Mouse (Mus musculus) heart, embryonic 16.5 days (tissue): Measurements from ENCODE around the gene Slc9a8. TPM values are rescaled to one million over a fixed set of nuclear protein-coding genes. Genes with fewer than 3 reads are reported as not detected.
"Not testable (repeated sequence)": the region's sequence is repeated elsewhere in the genome, so short reads cannot be mapped to it uniquely, and the experiment has no call there.

ENCODE experiments used
- ATAC-seq: fragments of 200-750 bp; cut with Nextera tagmentation; replicated peaks from 2 replicates; pipeline ENCODE4 v1.8.0; 2017; ENCODE audit warnings: moderate number of reproducible peaks; ENCODE audit not compliant: insufficient read depth, low FRiP score; ENCODE audit errors: extremely low read depth
- H3K27ac ChIP-seq: fragments of 300-500 bp; sonication (generic); 2 replicates; pipeline ENCODE4 v1.5.1; 2014; ENCODE audit warnings: mild to moderate bottlenecking, low read length, control low read depth, moderate library complexity
- H3K27me3 ChIP-seq: fragments of 300-500 bp; sonication (generic); 2 replicates; pipeline ENCODE4 v1.6.1; 2014; ENCODE audit warnings: low read length, mixed read lengths; ENCODE audit not compliant: control insufficient read depth, insufficient read depth
- H3K36me3 ChIP-seq: fragments of 300-500 bp; sonication (generic); 2 replicates; pipeline ENCODE4 v1.6.1; 2014; ENCODE audit not compliant: control insufficient read depth, insufficient read depth
- H3K4me1 ChIP-seq: fragments of 300-500 bp; sonication (generic); 2 replicates; pipeline ENCODE4 v1.6.1; 2014; ENCODE audit warnings: low read length, mixed read lengths; ENCODE audit not compliant: control insufficient read depth, insufficient read depth
- H3K4me2 ChIP-seq: fragments of 300-500 bp; sonication (generic); 2 replicates; pipeline ENCODE4 v1.6.1; 2014; ENCODE audit warnings: low read depth, mild to moderate bottlenecking, control low read depth, low read length
- H3K4me3 ChIP-seq: fragments of 300-500 bp; sonication (generic); 2 replicates; pipeline ENCODE4 v1.5.1; 2014; ENCODE audit warnings: mild to moderate bottlenecking, control low read depth, low read length
- H3K9ac ChIP-seq: fragments of 300-500 bp; sonication (generic); 2 replicates; pipeline ENCODE4 v1.6.1; 2014; ENCODE audit warnings: low read length, control low read depth
- H3K9me3 ChIP-seq: fragments of 300-500 bp; sonication (generic); replicated peaks from 2 replicates; pipeline ENCODE4 v1.6.1; 2016; ENCODE audit warnings: low read length; ENCODE audit not compliant: control insufficient read depth
- whole genome bisulfite sequencing: fragments of 180-500 bp; shearing (Covaris S2); extraction: QIAGEN DNeasy Blood & Tissue Kit; methylation state at CpG from one replicate; pipeline ENCODE4 v1.1.7; 2014; 5-methylcytosine and 5-hydroxymethylcytosine counted together
- polyA plus RNA-seq: library from polyadenylated mRNA; unstranded; fragments of >200 nt; fragmentation: Nextera tagmentation; extraction: Ambion mirVana; gene quantifications from 2 replicates; pipeline ENCODE4 v1.2.1, GENCODE M21; 2015

Slc9a8 gene
- polyA plus RNA-seq, 1 experiment from 2014 or later = 19.1 TPM

DNA sequence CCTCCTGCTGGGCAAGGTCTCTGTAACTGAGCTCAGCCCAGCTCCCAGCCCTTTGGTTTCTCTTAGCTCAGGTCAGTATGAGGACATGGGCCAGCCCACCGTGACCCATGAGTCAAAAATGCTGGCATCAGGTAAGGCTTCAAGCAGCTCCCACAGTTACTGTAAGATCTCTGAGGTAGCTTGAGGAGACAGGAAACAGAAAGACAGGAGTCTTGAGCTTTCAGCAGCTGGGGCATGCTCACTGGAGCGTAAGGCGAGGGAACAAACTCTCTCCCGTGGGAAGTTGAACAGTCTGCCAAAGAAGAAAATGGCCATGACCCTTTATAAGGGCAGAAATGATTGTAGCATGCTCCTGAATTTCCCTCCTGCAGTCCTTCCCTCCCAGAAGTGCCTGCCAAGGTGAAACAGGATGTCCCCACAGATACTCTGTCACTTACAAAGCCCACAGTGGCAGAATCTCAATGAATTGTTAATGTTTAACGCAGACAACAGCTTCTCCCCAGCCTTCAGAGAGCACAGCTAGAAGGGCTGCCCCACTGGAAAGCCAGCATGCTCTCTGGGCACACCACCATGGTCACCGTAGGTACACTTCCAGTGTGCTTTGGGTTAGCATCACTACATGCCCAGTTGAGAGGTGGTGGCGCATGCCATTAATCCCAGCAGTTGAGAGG lies 40.8 kb upstream of the Slc9a8 start:
- Histone ChIP-seq H3K9me3 (no peaks in the 10 kb centered on the region), H3K36me3 (no peaks in the 10 kb centered on the region), H3K4me2 (no peak overlapping the region), H3K4me1 (peaks cover 18% of the 10 kb centered on the region; the same call in 1 of the 2 replicates), H3K27me3 (no peaks in the 10 kb centered on the region), H3K4me3 (no peak overlapping the region), H3K27ac (no peak overlapping the region), H3K9ac (no peak overlapping the region)
- WGBS = 59% methylated on average over 7 of the region's 7 CpGs
- no peak for ATAC-seq

GRCm38 (mm10) chr2:167381596-167381995 lies 39.9 kb upstream of the Slc9a8 start:
- no peak for ATAC-seq
- WGBS = 52% methylated on average over 7 of the region's 7 CpGs
- no peaks in the 10 kb centered on the region for H3K36me3 ChIP-seq

GRCm38 (mm10) chr2:167382389-167382788 lies 39.1 kb upstream of the Slc9a8 start:
- 83% methylated on average over 7 of the region's 7 CpGs for WGBS
- peaks cover 15% of the 10 kb centered on the region for H3K4me1 ChIP-seq

More at GRCm38 (mm10) chr2:167381596-167381995, 39.9 kb upstream of the Slc9a8 start:
- Histone ChIP-seq H3K4me2 (no peak overlapping the region), H3K27me3 (no peaks in the 10 kb centered on the region), H3K9me3 (no peaks in the 10 kb centered on the region), H3K4me1 (peaks cover 12% of the 10 kb centered on the region), H3K9ac (no peak overlapping the region), H3K4me3 (no peak overlapping the region), H3K27ac (no peak overlapping the region)

DNA sequence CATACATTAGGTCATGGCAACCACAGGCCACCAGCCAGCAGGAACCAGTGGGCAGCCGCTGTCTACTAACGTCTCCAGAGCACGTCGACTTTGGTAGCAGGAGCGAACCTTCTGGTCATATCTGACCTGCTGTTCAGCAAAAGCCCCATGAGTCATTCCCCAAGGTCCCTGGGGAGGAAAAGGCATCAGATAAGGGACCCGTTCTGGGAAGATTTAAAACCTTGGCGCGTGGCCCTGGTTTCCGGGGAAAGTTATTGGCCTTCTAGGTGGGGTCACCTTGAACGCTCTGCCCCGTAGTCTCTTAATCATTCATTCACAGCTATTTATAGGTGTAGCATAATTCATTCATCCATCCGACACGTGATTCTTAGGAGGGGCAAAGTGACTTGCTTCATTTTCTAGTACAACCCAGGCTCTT lies 37.8 kb upstream of the Slc9a8 start:
- ATAC-seq = peak; percentile 62; the same call in 1 of the 2 replicates
- Histone ChIP-seq H3K36me3 (no peaks in the 10 kb centered on the region), H3K9ac (no peak overlapping the region), H3K4me1 (peaks cover 12% of the 10 kb centered on the region), H3K4me3 (no peak overlapping the region), H3K27me3 (no peaks in the 10 kb centered on the region), H3K4me2 (no peak overlapping the region), H3K9me3 (no peaks in the 10 kb centered on the region), H3K27ac (no peak overlapping the region)
- WGBS = 34% methylated on average over 13 of the region's 13 CpGs

More at GRCm38 (mm10) chr2:167382389-167382788, 39.1 kb upstream of the Slc9a8 start:
- Histone ChIP-seq H3K4me3 (no peak overlapping the region), H3K9ac (no peak overlapping the region), H3K27ac (no peak overlapping the region), H3K36me3 (no peaks in the 10 kb centered on the region), H3K9me3 (no peaks in the 10 kb centered on the region), H3K27me3 (no peaks in the 10 kb centered on the region), H3K4me2 (no peak overlapping the region)
- no peak for ATAC-seq

- 82% methylated on average over 4 of the region's 4 CpGs for WGBS
- Histone ChIP-seq H3K27ac (no peak overlapping the region), H3K4me1 (peaks cover 9% of the 10 kb centered on the region; the same call in 1 of the 2 replicates), H3K4me2 (no peak overlapping the region), H3K4me3 (no peak overlapping the region), H3K27me3 (no peaks in the 10 kb centered on the region), H3K9me3 (no peaks in the 10 kb centered on the region), H3K9ac (no peak overlapping the region), H3K36me3 (no peaks in the 10 kb centered on the region)
- no peak for ATAC-seq
Observed at GRCm38 (mm10) chr2:167386456-167386855, 35.1 kb upstream of the Slc9a8 start.

GRCm38 (mm10) chr2:167386998-167387397 lies 34.5 kb upstream of the Slc9a8 start:
- ATAC-seq = peak; percentile 52
- no peaks in the 10 kb centered on the region for H3K9me3 ChIP-seq
- no peak overlapping the region for H3K4me3 ChIP-seq
- H3K4me2 ChIP-seq = no peak overlapping the region
- no peaks in the 10 kb centered on the region for H3K27me3 ChIP-seq
- H3K36me3 ChIP-seq = no peaks in the 10 kb centered on the region
- no peak overlapping the region for H3K9ac ChIP-seq
- no peak overlapping the region for H3K27ac ChIP-seq
- 62% methylated on average over 6 of the region's 6 CpGs for whole genome bisulfite sequencing
- H3K4me1 ChIP-seq = peaks cover 9% of the 10 kb centered on the region; the same call in 1 of the 2 replicates

DNA sequence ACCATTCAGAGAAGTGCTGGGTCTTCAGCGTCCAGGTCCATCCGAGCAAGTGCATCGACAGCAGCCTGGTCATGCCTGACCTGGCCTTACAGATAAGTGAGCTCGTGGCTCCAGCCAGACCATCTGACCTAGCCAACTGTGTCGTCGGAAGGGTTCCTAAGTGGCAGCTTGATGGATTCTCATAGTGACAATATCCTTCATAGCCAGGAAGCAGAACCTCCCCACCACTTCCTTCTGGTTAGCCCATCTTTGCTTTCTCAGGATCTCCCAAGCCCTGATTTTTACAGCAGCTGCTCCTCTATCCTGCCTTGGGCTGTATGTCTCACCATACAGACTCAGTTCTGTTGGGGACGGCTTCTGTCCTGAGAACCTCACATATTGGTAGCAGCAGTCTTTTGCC lies 27.1 kb upstream of the Slc9a8 start:
- Histone ChIP-seq H3K36me3 (no peaks in the 10 kb centered on the region), H3K27me3 (no peaks in the 10 kb centered on the region), H3K9me3 (no peaks in the 10 kb centered on the region), H3K4me2 (no peak overlapping the region), H3K4me3 (no peak overlapping the region), H3K9ac (no peak overlapping the region), H3K27ac (no peak overlapping the region), H3K4me1 (no peaks in the 10 kb centered on the region)
- ATAC-seq = no peak
- 55% methylated on average over 7 of the region's 7 CpGs for WGBS

DNA sequence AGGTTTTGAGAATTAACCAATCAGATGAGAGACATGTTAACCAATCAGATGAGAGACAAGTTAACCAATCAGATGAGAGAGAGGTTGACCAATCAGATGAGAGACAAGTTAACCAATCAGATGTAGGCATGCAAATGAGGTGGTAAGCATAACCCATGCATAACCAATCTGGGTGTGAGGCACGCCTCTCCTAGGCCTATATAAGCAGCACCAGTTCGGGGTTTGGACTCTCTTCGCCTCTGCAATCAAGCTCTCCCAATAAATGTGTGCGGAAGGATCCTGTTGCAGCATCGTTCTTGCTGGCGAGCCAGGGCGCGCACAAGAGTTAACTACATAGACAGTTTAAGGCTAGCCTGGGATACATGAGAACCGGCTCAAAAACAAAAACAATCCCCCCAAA lies 25.1 kb upstream of the Slc9a8 start:
- H3K27ac ChIP-seq, H3K4me3 ChIP-seq, H3K4me2 ChIP-seq, H3K4me1 ChIP-seq, H3K27me3 ChIP-seq, ATAC-seq, H3K9ac ChIP-seq, H3K9me3 ChIP-seq, H3K36me3 ChIP-seq: not testable (repeated sequence)
- WGBS = 96% methylated on average over 9 of the region's 9 CpGs

DNA sequence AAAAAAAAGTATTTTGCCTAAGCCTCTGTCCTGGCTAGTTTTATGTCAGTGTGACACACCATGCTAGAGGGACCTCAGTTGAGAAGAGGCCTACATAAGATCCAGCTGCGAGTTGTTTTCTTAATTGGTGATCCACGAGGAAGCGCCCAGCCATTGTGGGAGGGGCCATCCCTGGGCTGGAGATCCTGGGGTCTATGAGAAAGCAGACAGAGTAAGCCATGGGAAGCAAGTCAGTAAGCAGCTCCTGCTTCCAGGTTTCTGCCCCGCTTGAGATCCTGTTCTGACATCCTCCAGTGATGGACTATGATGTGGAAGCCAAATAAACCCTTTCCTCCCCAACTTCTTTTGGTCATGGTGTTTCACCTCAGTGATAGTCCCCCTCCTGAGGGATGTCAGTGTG lies 22.5 kb upstream of the Slc9a8 start:
- H3K27me3 ChIP-seq = no peaks in the 10 kb centered on the region
- H3K36me3 ChIP-seq = no peaks in the 10 kb centered on the region
- no peaks in the 10 kb centered on the region for H3K4me1 ChIP-seq
- H3K27ac ChIP-seq = no peak overlapping the region
- WGBS = 53% methylated on average over 4 of the region's 4 CpGs
- ATAC-seq = no peak
- H3K9ac ChIP-seq = no peak overlapping the region
- H3K4me3 ChIP-seq = no peak overlapping the region
- no peak overlapping the region for H3K4me2 ChIP-seq
- H3K9me3 ChIP-seq = no peaks in the 10 kb centered on the region
